Mouse (Mus musculus) liver, embryonic 13.5 days (tissue): ENCODE data around the gene Ddx41. TPM values are rescaled to one million over a fixed set of nuclear protein-coding genes. Genes with fewer than 3 reads are reported as not detected.

Source experiments
- ATAC-seq: fragments of 200-750 bp; cut with Nextera tagmentation; 2 replicates; pipeline ENCODE4 v1.8.0; 2017; ENCODE audit warnings: low read depth, mild to moderate bottlenecking, moderate number of reproducible peaks, moderate library complexity
- DNase-seq: peaks from one replicate; pipeline ENCODE4 v3.0.0; 2022
- H3K27ac ChIP-seq: fragments of 300-500 bp; sonication (generic); 2 replicates; pipeline ENCODE4 v1.5.1; 2015; ENCODE audit warnings: moderate library complexity, mild to moderate bottlenecking, inconsistent platforms
- H3K27me3 ChIP-seq: fragments of 300-500 bp; sonication (generic); 2 replicates; pipeline ENCODE4 v1.6.1; 2015; ENCODE audit warnings: mild to moderate bottlenecking, inconsistent platforms
- H3K36me3 ChIP-seq: fragments of 300-500 bp; sonication (generic); 2 replicates; pipeline ENCODE4 v1.6.1; 2015; ENCODE audit warnings: mild to moderate bottlenecking, inconsistent platforms
- H3K4me1 ChIP-seq: fragments of 300-500 bp; sonication (generic); replicated peaks from 2 replicates; pipeline ENCODE4 v1.6.1; 2015; ENCODE audit warnings: inconsistent platforms
- H3K4me2 ChIP-seq: fragments of 300-500 bp; sonication (generic); 2 replicates; pipeline ENCODE4 v1.6.1; 2015; ENCODE audit warnings: inconsistent platforms, mild to moderate bottlenecking, moderate library complexity
- H3K4me3 ChIP-seq: fragments of 300-500 bp; sonication (generic); replicated peaks from 2 replicates; pipeline ENCODE4 v1.5.1; 2015; ENCODE audit warnings: mild to moderate bottlenecking, inconsistent platforms
- H3K9ac ChIP-seq: fragments of 300-500 bp; sonication (generic); 2 replicates; pipeline ENCODE4 v1.6.1; 2015; ENCODE audit warnings: mild to moderate bottlenecking, inconsistent platforms
- H3K9me3 ChIP-seq: fragments of 300-500 bp; sonication (generic); replicated peaks from 2 replicates; pipeline ENCODE4 v1.6.1; 2016; ENCODE audit warnings: inconsistent platforms
- WGBS: fragments of 180-500 bp; shearing (Covaris S2); methylation state at CpG from one replicate; pipeline ENCODE4 v1.1.7; 2015; ENCODE audit not compliant: insufficient replicate concordance; 5-methylcytosine and 5-hydroxymethylcytosine counted together
- polyA plus RNA-seq: library from polyadenylated mRNA; unstranded; fragments of >200 nt; fragmentation: Nextera tagmentation; extraction: Ambion mirVana; gene quantifications from 2 replicates; pipeline ENCODE4 v1.2.1, GENCODE M21; 2015

Ddx41 gene
- polyA plus RNA-seq, 1 experiment from 2014 or later: 31.7 TPM

DNA sequence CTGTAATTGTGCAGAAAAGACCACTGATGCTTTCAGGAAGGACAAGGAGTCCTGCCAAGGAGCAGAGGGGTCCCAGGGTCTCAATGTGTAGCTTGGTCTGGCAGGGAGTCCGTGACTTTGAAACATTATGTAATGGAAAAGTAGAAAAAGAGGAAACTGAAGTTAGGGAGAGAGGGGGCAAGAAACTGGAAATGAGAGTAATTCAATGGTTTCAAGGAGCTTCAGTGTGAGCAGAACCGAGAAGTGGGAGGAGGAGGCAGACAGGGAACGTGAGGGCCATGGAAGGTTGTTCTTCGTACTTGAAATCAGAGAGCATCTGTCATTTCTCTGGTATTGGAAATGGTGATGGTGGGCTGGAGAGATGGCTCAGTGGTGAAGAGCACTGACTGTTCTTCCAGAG, 16.9 kb downstream of the Ddx41 start:
- H3K9ac ChIP-seq: no peak overlapping the region
- H3K4me2 ChIP-seq: no peak overlapping the region
- H3K4me3 ChIP-seq: no peak overlapping the region
- ATAC-seq (no peak), DNase-seq (no peak)
- peaks cover 12% of the 10 kb centered on the region for H3K27me3 ChIP-seq
- no peaks in the 10 kb centered on the region for H3K36me3 ChIP-seq
- WGBS: 50% methylated on average over 4 of the region's 4 CpGs
- no peak overlapping the region for H3K27ac ChIP-seq
- H3K9me3 ChIP-seq: no peaks in the 10 kb centered on the region
- H3K4me1 ChIP-seq: peaks cover 17% of the 10 kb centered on the region

DNA sequence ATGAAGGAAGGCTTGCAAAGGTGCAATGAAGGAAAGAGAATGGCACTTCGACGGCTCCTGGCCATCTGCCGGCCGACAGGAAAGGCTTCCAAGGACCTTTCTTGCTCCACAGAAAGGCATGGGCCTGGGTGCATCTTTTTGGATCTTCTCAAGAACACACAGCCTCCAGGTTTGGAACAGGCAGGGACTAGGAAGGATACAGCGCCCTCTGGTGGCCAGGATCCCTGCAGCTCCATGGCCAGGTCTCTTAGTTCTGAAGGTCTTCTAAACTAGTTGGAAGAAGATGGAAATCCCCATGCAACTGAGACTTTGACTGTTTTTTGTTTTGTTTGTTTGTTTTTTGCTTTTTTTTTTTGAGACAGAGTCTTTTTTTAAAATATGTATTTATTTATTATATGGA, 19.5 kb downstream of the Ddx41 start:
- Histone ChIP-seq H3K27ac (no peak overlapping the region), H3K4me3 (no peak overlapping the region), H3K9ac (no peak overlapping the region), H3K4me2 (no peak overlapping the region), H3K9me3 (no peaks in the 10 kb centered on the region), H3K27me3 (peaks cover 20% of the 10 kb centered on the region), H3K36me3 (no peaks in the 10 kb centered on the region), H3K4me1 (peaks cover 20% of the 10 kb centered on the region)
- DNase-seq: peak; percentile 67
- no peak for ATAC-seq
- 3% methylated on average over 5 of the region's 5 CpGs for WGBS

DNA sequence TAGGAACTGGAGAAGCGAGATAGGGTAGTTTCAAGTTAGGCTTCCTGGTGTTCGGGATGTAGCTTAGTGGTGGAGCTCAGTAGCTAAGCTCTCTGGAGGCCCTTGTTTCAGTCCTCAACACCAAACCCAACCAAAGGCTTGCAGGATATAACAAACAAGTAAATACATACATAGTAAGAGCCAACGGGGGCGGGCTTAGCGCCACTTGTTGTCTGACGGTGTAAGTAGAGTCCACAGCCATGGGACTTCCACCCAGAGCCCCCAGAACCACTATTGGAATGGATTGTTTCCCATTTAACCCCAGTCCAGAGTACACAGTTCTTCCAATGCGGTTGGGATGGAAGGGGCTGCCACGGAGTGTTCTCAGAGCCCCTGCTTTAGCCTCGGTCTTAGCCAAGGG, 22.6 kb downstream of the Ddx41 start:
- H3K9me3 ChIP-seq: no peaks in the 10 kb centered on the region
- peaks cover 45% of the 10 kb centered on the region for H3K4me1 ChIP-seq
- H3K36me3 ChIP-seq: peaks cover 8% of the 10 kb centered on the region
- no peak overlapping the region for H3K27ac ChIP-seq
- H3K4me2 ChIP-seq: peak overlapping the region; percentile 97
- ATAC-seq (no peak), DNase-seq (no peak)
- 32% methylated on average over 9 of the region's 9 CpGs for WGBS
- peak overlapping the region; percentile 81 for H3K9ac ChIP-seq
- peaks cover 18% of the 10 kb centered on the region for H3K27me3 ChIP-seq
- H3K4me3 ChIP-seq: peak overlapping the region; percentile 75

DNA sequence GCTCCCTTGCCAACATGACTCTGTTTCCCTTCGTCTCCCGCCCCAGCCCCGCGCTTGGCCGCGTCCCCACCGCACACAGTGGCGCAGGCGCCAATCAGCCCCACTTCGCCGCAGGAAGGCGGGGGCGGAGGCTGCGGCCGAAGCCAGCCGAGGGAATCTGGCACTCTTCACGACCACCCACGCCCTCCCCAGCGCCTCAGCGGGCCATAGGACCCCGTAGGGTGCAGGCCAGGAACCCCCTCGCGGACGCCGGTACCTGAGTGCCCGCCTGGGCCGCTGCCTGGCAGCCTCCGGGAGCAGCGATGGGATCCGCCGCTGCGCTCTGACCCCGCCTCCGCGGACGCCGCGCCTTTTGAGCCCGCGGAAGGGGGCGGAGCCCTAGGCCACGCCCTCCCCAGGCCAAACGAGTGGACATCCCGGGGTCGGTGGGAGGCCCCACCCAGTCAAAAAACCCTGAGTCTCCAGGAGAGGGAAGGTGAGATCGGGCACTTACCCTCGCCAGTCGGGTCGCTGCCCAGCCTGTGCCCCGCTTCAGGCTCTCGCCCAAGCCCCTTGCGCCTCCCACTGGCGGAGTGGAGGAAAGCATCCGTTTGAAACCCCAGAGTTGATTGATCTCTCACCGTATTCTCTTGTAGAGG, 23.2 kb downstream of the Ddx41 start, which contains the start of gene Pdlim7:
Gene Pdlim7 (minus strand): TSS at position 566 of the 638 bp plus-strand sequence.
- peaks cover 14% of the 10 kb centered on the region for H3K36me3 ChIP-seq
- H3K4me1 ChIP-seq: peaks cover 50% of the 10 kb centered on the region
- ATAC-seq (peak; percentile 61), DNase-seq (peak; percentile 82)
- H3K27me3 ChIP-seq: peaks cover 18% of the 10 kb centered on the region
- H3K9me3 ChIP-seq: no peaks in the 10 kb centered on the region
- H3K9ac ChIP-seq: peak within 1 kb of the TSS; percentile 81
- H3K4me3 ChIP-seq: peak within 1 kb of the TSS; percentile 75
- peak within 1 kb of the TSS; percentile 82 for H3K27ac ChIP-seq
- H3K4me2 ChIP-seq: peak within 1 kb of the TSS; percentile 97
- under 1% methylated on average over 55 of the region's 55 CpGs for WGBS

DNA sequence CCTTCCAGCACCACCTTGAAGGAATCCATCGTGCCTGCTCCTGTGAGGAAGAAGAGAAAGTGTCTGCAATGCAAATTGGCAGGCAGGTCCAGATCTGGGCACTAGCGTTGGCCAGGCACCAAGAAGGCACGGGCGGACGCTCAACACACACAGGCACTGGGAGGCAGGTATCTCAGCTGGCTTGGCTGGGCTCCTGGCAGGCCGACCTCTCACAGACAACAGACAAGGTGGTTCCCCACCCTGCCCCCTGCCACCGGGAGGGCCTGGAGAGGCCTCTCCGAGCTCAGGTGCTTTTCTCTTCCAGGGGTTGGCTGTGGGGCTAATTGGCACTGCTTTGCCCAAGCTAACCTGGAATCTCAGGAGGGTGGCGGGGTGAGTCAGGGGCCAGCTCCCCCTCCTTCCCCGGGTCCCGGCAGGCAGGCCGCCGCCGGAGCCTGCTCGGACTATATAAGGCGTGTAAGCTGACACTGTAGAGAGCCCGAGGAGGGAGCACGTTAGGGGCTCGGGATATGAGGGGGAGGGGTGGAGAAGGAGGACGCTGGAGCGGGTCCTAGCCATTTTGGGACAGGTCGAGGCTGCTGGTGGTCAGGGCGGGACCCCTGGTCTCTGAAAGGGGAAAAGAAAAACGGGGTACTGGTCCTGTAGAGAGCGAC, 24.0 kb downstream of the Ddx41 start:
- Histone ChIP-seq H3K36me3 (peaks cover 21% of the 10 kb centered on the region), H3K4me1 (peaks cover 55% of the 10 kb centered on the region), H3K27me3 (peaks cover 18% of the 10 kb centered on the region), H3K9ac (peak overlapping the region; percentile 81), H3K9me3 (no peaks in the 10 kb centered on the region), H3K4me3 (peak overlapping the region; percentile 75), H3K4me2 (peak overlapping the region; percentile 97), H3K27ac (peak overlapping the region; percentile 82)
- DNase-seq (no peak), ATAC-seq (peak; percentile 26)
- WGBS: 5% methylated on average over 24 of the region's 25 CpGs

DNA sequence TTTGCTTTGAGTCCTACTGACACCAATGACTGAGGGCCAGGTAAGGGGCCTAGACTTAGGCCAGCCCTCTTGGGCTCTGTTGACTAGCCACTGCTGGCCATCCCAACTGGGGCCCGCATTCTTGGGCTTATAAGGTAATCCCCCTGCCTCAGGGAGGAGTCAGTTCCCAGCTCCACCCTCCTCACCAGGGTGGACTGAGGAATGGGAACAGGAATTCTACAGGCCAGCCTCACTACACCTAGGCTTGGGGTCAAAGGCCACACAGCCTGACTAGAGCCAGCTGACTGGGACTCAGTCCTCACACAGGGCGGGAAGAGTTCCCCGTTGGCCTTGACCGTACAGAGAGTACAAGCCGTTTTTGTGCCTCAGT, 25.0 kb downstream of the Ddx41 start:
- peak overlapping the region; percentile 75 for H3K4me3 ChIP-seq
- DNase-seq (no peak), ATAC-seq (peak; percentile 16)
- H3K9me3 ChIP-seq: no peaks in the 10 kb centered on the region
- H3K27me3 ChIP-seq: peaks cover 18% of the 10 kb centered on the region
- 37% methylated on average over 5 of the region's 5 CpGs for WGBS
- H3K27ac ChIP-seq: peak overlapping the region; percentile 82
- H3K4me1 ChIP-seq: peaks cover 60% of the 10 kb centered on the region
- peaks cover 30% of the 10 kb centered on the region for H3K36me3 ChIP-seq
- H3K4me2 ChIP-seq: peak overlapping the region; percentile 97
- peak overlapping the region; percentile 81 for H3K9ac ChIP-seq

DNA sequence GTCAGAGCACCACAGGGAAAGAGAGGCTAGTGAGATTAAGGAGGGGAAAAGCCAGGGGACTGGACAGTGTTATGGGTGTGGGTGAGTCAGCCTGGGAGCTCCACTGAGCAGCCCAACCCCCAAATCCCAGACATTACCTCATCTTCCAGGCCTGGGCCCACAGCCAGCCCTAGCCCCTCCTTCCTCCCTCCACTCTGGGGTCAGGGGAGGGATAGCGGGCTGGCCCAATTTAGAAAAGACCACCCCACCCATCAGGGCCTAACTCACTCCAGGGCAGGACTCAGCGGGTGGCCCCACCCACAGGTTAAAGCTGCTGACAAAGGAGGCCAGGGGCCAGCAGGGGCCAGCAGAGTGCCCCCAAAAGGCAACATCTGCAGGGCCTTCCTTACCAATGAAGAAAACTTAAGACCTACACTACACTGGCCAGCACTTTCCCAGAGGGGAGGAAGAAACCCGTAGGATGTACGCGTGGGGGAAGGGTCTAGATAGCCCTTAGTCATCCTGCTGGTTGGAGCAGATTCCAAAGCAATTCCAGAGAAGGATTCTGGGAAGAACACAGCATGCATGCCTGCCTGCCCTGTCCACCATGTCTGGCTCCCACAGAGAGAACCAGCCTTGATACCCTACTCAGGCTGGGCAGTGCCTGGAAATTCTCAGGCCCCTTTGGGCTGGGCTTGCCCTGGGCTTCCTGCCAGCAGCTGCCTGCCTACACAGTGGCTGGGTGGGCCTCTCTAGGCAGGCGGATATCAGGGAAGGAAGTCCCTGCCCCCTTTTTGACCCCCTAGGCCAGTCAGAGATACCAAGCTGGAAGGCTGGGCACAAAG, 25.6 kb downstream of the Ddx41 start:
- Histone ChIP-seq H3K9me3 (no peaks in the 10 kb centered on the region), H3K4me2 (peak overlapping the region; percentile 97), H3K27ac (peak overlapping the region; percentile 82), H3K4me1 (peaks cover 60% of the 10 kb centered on the region), H3K4me3 (0 out of 2 replicates have a peak overlapping the region, but pooled peaks have one; percentile 75), H3K9ac (peak overlapping the region; percentile 81), H3K27me3 (peaks cover 18% of the 10 kb centered on the region), H3K36me3 (peaks cover 36% of the 10 kb centered on the region)
- WGBS: 5% methylated on average over 6 of the region's 6 CpGs
- peak; percentile 42 for DNase-seq
- ATAC-seq: peak; percentile 55

DNA sequence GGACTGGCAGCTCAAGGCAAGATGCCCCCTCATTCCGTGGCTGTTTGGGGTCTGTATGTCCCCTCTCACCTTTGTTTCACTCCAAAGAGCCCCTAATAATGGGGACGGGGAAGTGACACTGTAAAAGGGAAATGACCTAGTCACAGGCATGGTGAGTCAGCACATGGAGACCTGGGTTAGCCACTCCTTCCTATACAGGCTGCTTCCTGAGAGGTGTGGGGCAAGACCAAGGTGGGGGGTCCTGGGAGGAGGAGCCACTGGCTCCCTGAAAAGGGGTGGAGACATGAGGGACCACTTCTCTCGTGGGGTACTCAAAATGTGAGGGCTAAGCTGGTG, 26.2 kb downstream of the Ddx41 start:
- Histone ChIP-seq H3K36me3 (peaks cover 41% of the 10 kb centered on the region), H3K4me1 (peaks cover 60% of the 10 kb centered on the region), H3K9ac (no peak overlapping the region), H3K27ac (peak overlapping the region; percentile 82; the same call in 1 of the 2 replicates), H3K4me3 (no peak overlapping the region), H3K4me2 (peak overlapping the region; percentile 97; the same call in 1 of the 2 replicates), H3K27me3 (peaks cover 16% of the 10 kb centered on the region), H3K9me3 (no peaks in the 10 kb centered on the region)
- no peak for DNase-seq
- 16% methylated on average over 3 of the region's 3 CpGs for WGBS
- ATAC-seq: no peak

DNA sequence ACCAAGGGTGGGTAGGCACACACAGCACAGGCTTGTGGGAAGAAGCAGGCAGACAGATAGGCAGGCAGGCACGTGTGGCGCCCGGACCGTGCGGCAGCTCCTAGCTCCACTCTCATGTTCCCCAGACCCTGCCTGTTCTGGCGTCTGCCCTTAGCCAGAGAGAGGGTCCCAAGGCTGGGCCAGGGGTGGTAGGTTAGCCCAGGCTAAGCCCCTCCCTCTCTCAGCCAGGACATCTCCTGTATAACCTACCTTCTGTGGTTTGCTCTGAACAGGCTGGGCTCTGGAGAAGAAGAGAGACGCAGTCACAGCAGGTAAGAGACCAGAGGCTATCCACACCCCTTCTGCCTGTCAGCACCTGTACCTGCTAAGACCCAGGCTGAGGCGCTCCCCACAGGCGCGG, 27.9 kb downstream of the Ddx41 start:
- H3K36me3 ChIP-seq: peaks cover 57% of the 10 kb centered on the region
- WGBS: 88% methylated on average over 10 of the region's 10 CpGs
- H3K4me2 ChIP-seq: no peak overlapping the region
- no peak overlapping the region for H3K4me3 ChIP-seq
- H3K27ac ChIP-seq: no peak overlapping the region
- ATAC-seq: no peak
- DNase-seq: no peak
- H3K9me3 ChIP-seq: no peaks in the 10 kb centered on the region
- H3K4me1 ChIP-seq: peaks cover 55% of the 10 kb centered on the region
- no peak overlapping the region for H3K9ac ChIP-seq
- no peaks in the 10 kb centered on the region for H3K27me3 ChIP-seq

DNA sequence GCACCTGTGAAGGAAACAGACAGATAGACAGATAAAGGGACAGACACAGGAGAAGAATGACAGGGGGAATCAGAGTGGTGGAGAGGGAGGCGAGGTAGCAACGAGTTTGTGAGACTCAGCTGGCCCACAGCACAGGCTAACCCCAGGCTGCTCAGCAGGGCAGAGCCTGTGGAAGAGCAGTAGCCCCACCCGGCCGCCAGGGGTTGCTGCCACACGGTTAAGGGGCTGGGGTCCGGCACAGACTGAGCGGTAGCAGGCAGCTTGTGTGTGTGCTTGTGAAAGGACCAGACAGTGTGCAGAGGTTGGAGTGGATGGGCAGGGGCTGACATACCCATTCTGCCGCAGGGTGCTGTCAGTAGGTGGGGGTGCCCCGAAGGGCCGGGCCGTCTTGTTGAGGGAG, 28.6 kb downstream of the Ddx41 start:
- no peak for DNase-seq
- peaks cover 50% of the 10 kb centered on the region for H3K4me1 ChIP-seq
- no peak overlapping the region for H3K4me3 ChIP-seq
- H3K27ac ChIP-seq: no peak overlapping the region
- H3K36me3 ChIP-seq: peaks cover 64% of the 10 kb centered on the region
- ATAC-seq: no peak
- H3K4me2 ChIP-seq: no peak overlapping the region
- 52% methylated on average over 10 of the region's 11 CpGs for WGBS
- no peak overlapping the region for H3K9ac ChIP-seq
- H3K27me3 ChIP-seq: no peaks in the 10 kb centered on the region
- H3K9me3 ChIP-seq: no peaks in the 10 kb centered on the region

DNA sequence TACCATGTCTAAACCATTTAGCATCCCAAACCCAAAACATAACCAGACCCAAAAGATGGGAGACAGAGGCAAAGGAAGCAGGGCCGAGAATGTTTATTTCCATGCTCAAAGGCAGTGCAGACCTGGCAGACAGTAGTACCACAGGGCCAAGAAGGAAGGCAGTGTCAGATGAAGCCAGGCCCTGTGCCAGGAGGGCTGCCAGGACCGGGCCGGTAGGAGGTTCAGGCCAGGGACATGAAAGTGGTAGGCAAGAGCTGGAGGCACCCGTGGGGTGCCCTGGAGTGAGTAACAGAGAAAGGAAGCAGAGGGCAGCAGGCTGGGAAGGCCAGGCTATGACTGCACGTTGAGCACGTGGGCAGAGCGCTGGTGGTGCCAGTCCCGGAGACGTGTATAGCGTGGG, 29.8 kb downstream of the Ddx41 start:
- 86% methylated on average over 10 of the region's 10 CpGs for WGBS
- H3K27ac ChIP-seq: no peak overlapping the region
- H3K27me3 ChIP-seq: no peaks in the 10 kb centered on the region
- H3K4me1 ChIP-seq: peaks cover 38% of the 10 kb centered on the region
- H3K36me3 ChIP-seq: peaks cover 67% of the 10 kb centered on the region
- H3K4me2 ChIP-seq: no peak overlapping the region
- DNase-seq (no peak), ATAC-seq (no peak)
- H3K9ac ChIP-seq: no peak overlapping the region
- no peaks in the 10 kb centered on the region for H3K9me3 ChIP-seq
- no peak overlapping the region for H3K4me3 ChIP-seq
